ENCODE assay signal across 8 mouse cellular contexts in the genomic region with DNA sequence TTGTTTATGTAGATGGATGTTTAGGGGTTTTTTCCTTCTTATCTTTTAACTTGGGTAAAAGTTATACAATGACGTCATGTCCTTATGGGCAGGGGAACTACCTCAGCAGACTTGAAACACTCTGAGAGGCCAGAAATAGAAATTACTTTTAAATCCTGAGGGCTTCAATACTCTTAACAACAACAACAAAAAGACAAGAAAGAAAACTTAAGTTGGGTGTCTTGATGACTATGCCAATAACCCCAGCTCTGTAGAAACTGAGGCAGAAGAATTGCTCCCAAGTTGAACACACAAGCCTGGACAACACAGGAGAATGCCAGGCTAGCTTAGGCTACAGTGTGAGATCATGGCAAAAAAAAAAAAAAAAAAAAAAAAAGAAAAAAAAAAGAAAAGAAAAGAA. TPM values are rescaled to one million over a fixed set of nuclear protein-coding genes. Genes with fewer than 3 reads are reported as not detected.
DNase-seq lines count a peak whose midpoint lies in the region; ATAC-seq and TF ChIP-seq lines count a peak whose summit lies in the region.

No protein-coding gene starts in this region.

- no peak overlapping the region for H3K27ac ChIP-seq in lung, embryonic 14.5 days (ENCODE audit: low read depth)
- peak overlapping the region; percentile 92 for H3K27ac ChIP-seq in embryonic fibroblast, embryonic 13.5 days (ENCODE audit: insufficient read depth, low read length)
- no peak overlapping the region for H3K27ac ChIP-seq in intestine, embryonic 16.5 days (ENCODE audit: low read length)
- no peak overlapping the region for H3K27ac ChIP-seq in neural tube, embryonic 14.5 days (ENCODE audit: low read depth, low read length)

- peak overlapping the region; percentile 89 for H3K4me2 ChIP-seq in lung, embryonic 14.5 days
- H3K4me2 ChIP-seq in intestine, embryonic 16.5 days (ENCODE audit: low read depth, low read length): peak overlapping the region; percentile 94
- peak overlapping the region; percentile 0; the same call in 1 of the 2 replicates for H3K4me2 ChIP-seq in neural tube, embryonic 14.5 days (ENCODE audit: low read depth, low read length)

- H3K27me3 ChIP-seq in lung, embryonic 14.5 days (ENCODE audit: insufficient read depth, low read length): no peaks in the 10 kb centered on the region
- H3K27me3 ChIP-seq in intestine, embryonic 16.5 days (replicated peaks; ENCODE audit: control insufficient read depth, insufficient read depth, low read length): no peaks in the 10 kb centered on the region
- H3K27me3 ChIP-seq in neural tube, embryonic 14.5 days (ENCODE audit: control insufficient read depth, insufficient read depth, low read length): no peaks in the 10 kb centered on the region

- peak; percentile 28 for DNase-seq in lung, embryonic 14.5 days
- no peak for DNase-seq in lung, postnatal 10 days
- DNase-seq in right cerebral cortex, adult 18-20 months: no peak
- DNase-seq in adrenal gland, adult 8-10 months: no peak
- DNase-seq in cerebellum, postnatal 4 days (ENCODE audit: low spot score in 2 of 2): no peak

- H3K9ac ChIP-seq in lung, embryonic 14.5 days: peak overlapping the region; percentile 84
- no peak overlapping the region for H3K9ac ChIP-seq in intestine, embryonic 16.5 days (ENCODE audit: low read depth, low read length)
- no peak overlapping the region for H3K9ac ChIP-seq in neural tube, embryonic 14.5 days (replicated peaks; ENCODE audit: low read depth, low read length)

- no peak for TF ChIP-seq POLR2A in embryonic fibroblast, embryonic 13.5 days (IDR thresholded peaks at IDR 0.05; ENCODE audit: low read depth, low read length)

- ATAC-seq in lung, embryonic 14.5 days (ENCODE audit: insufficient read depth): no peak
- ATAC-seq in intestine, embryonic 16.5 days: no peak
- ATAC-seq in neural tube, embryonic 14.5 days (ENCODE audit: low read depth): no peak

- H3K4me3 ChIP-seq in lung, embryonic 14.5 days (ENCODE audit: low read depth, low read length): peak overlapping the region; percentile 66
- peak overlapping the region; percentile 87 for H3K4me3 ChIP-seq in embryonic fibroblast, embryonic 13.5 days (ENCODE audit: insufficient read depth, low read length)
- H3K4me3 ChIP-seq in intestine, embryonic 16.5 days (ENCODE audit: low read length): peak overlapping the region; percentile 37
- peak overlapping the region; percentile 1; the same call in 1 of the 2 replicates for H3K4me3 ChIP-seq in neural tube, embryonic 14.5 days (ENCODE audit: low read depth, low read length)

- H3K9me3 ChIP-seq in lung, embryonic 14.5 days (ENCODE audit: low read depth, low read length): no peaks in the 10 kb centered on the region
- no peaks in the 10 kb centered on the region for H3K9me3 ChIP-seq in intestine, embryonic 16.5 days (ENCODE audit: control insufficient read depth, low read length)
- H3K9me3 ChIP-seq in neural tube, embryonic 14.5 days (ENCODE audit: control insufficient read depth, low read length): no peaks in the 10 kb centered on the region

- WGBS in lung, embryonic 14.5 days: 2% methylated on average over 1 of the region's 1 CpGs
- 23% methylated on average over 1 of the region's 1 CpGs for WGBS in intestine, embryonic 16.5 days
- 31% methylated on average over 1 of the region's 1 CpGs for WGBS in neural tube, embryonic 14.5 days

- no peak for TF ChIP-seq CTCF in lung, embryonic 14.5 days (IDR thresholded peaks at IDR 0.05; ENCODE audit: low read depth)
- TF ChIP-seq CTCF in embryonic fibroblast, embryonic 13.5 days (IDR thresholded peaks at IDR 0.05; ENCODE audit: borderline replicate concordance, insufficient read depth, low read length): no peak

- H3K36me3 ChIP-seq in lung, embryonic 14.5 days (ENCODE audit: insufficient read depth): peaks cover 39% of the 10 kb centered on the region
- no peaks in the 10 kb centered on the region for H3K36me3 ChIP-seq in intestine, embryonic 16.5 days (ENCODE audit: control insufficient read depth, insufficient read depth, low read length)
- H3K36me3 ChIP-seq in neural tube, embryonic 14.5 days (ENCODE audit: control insufficient read depth, insufficient read depth, low read length): no peaks in the 10 kb centered on the region

- peaks cover 4% of the 10 kb centered on the region; the same call in 1 of the 2 replicates for H3K4me1 ChIP-seq in lung, embryonic 14.5 days (ENCODE audit: insufficient read depth)
- H3K4me1 ChIP-seq in embryonic fibroblast, embryonic 13.5 days (ENCODE audit: control insufficient read depth, insufficient read depth, low read length): peaks cover 7% of the 10 kb centered on the region; the same call in 1 of the 2 replicates
- H3K4me1 ChIP-seq in intestine, embryonic 16.5 days (ENCODE audit: control insufficient read depth, insufficient read depth, low read length): peaks cover 12% of the 10 kb centered on the region
- H3K4me1 ChIP-seq in neural tube, embryonic 14.5 days (ENCODE audit: control insufficient read depth, insufficient read depth, low read length): peaks cover 7% of the 10 kb centered on the region; the same call in 1 of the 2 replicates

RNA-seq across cellular contexts. Expression of a gene that starts 1.2 kb away (rescaled TPM):
- polyA plus RNA-seq in lung, embryonic 14.5 days (2014; fragmentation: Nextera tagmentation; extraction: Ambion mirVana): 156 and 160 TPM in 2 replicates
- polyA plus RNA-seq in embryonic fibroblast, embryonic 13.5 days (2011; ENCODE audit: insufficient read length, low read depth, missing spikeins): 3,197 and 4,910 TPM in 2 replicates
- polyA plus RNA-seq in intestine, embryonic 16.5 days (2015; fragmentation: Nextera tagmentation; extraction: Ambion mirVana): 63.2 and 64.2 TPM in 2 replicates
- 18.5 and 39.2 TPM in 2 replicates for polyA plus RNA-seq in neural tube, embryonic 14.5 days (2014; fragmentation: Nextera tagmentation; extraction: Ambion mirVana)
- total RNA-seq in adrenal gland, adult 8-10 months (2022): 10 to 100 TPM; 21.4 to 50.9 (median 36.7) TPM

Comparison
In these comparisons a context has a peak if more than half of its experiments do, and no peak if none do; other contexts are left out.
1. H3K4me2 ChIP-seq: peak in every context shown above with its lines; median percentile 94 in intestine, embryonic 16.5 days; 89 in lung, embryonic 14.5 days; 0 in neural tube, embryonic 14.5 days.
2. H3K4me3 ChIP-seq: peak in every context shown above with its lines; median percentile 87 in embryonic fibroblast, embryonic 13.5 days; 66 in lung, embryonic 14.5 days; 37 in intestine, embryonic 16.5 days; 1 in neural tube, embryonic 14.5 days.
3. RNA of a gene that starts 1.2 kb away (polyA plus RNA-seq): 3,197 to 4,910 TPM in embryonic fibroblast, embryonic 13.5 days; 156 to 160 TPM in lung, embryonic 14.5 days, 63.2 to 64.2 TPM in intestine, embryonic 16.5 days and 18.5 to 39.2 TPM in neural tube, embryonic 14.5 days; every median in the first group is over 10 times any median in the second.